ENCODE assay signal across 9 mouse cellular contexts in the genomic region with DNA sequence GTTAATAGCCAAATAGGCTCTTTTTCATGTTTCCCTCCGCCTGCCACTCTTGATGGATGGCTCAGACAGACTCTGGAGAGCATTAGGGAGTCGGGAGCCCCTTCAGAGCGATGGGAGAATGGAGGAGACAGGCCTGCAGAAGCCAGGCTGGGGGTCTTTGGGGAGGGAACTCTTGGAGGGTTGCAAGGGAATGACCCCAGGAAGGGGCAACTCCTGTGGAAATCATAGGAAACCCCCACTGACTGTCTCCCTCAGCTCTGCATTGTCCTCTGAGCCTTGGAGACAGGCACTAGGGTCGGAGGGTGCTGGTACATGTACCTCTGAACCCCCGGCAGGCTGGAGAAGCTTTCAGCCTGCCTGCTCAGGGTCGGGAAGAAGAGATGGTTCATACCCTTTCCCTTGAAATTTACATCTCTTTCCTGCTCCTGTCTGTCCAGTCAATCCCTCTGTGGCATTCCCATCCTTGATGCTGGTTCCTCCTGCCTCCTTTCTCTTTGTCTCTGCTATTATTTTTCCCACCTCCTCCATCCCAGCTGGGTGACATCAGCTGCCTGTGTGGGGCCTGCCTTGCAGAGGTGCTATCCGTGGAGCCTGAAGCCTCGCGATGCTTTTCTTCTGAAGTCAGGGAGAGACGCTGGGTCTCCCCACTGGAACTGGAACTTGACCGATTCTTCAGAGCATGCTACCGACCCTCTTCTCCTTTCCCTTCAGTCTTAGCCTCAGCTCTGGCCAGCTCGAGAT. TPM values are rescaled to one million over a fixed set of nuclear protein-coding genes. Genes with fewer than 3 reads are reported as not detected.
DNase-seq lines count a peak whose midpoint lies in the region; ATAC-seq and TF ChIP-seq lines count a peak whose summit lies in the region.
"Had no signal": no experiment of that assay in that cellular context is flagged by ENCODE, and none has a peak within 500 bp of the region (broad histone marks: within the 10 kb centered on the region; RNA-seq: fewer than 3 reads in every experiment).

No protein-coding gene starts in this region.

- H3K4me3 ChIP-seq in kidney, postnatal 0 days (replicated peaks; ENCODE audit: low read depth, low read length), result no peak overlapping the region; the same call in 1 of the 2 replicates
- H3K4me3 ChIP-seq in embryonic facial prominence, embryonic 11.5 days (ENCODE audit: low read depth, low read length), result peak overlapping the region; percentile 29
- H3K4me3 ChIP-seq in intestine, embryonic 16.5 days (ENCODE audit: low read length), result peak overlapping the region; percentile 45
- H3K4me3 ChIP-seq in neural tube, embryonic 15.5 days (replicated peaks), result peak overlapping the region; percentile 37; the same call in 1 of the 2 replicates

- H3K27me3 ChIP-seq in kidney, postnatal 0 days (ENCODE audit: insufficient read depth, low read length), result no peaks in the 10 kb centered on the region
- H3K27me3 ChIP-seq in embryonic facial prominence, embryonic 11.5 days (ENCODE audit: control insufficient read depth, insufficient read depth, low read length), result no peaks in the 10 kb centered on the region
- peaks cover 12% of the 10 kb centered on the region for H3K27me3 ChIP-seq in intestine, embryonic 16.5 days (replicated peaks; ENCODE audit: control insufficient read depth, insufficient read depth, low read length)
- no peaks in the 10 kb centered on the region for H3K27me3 ChIP-seq in neural tube, embryonic 15.5 days (replicated peaks)

- no peak for ATAC-seq in kidney, postnatal 0 days (replicated peaks; ENCODE audit: low FRiP score, low read depth)
- ATAC-seq in embryonic facial prominence, embryonic 11.5 days (replicated peaks; ENCODE audit: insufficient number of reproducible peaks, low FRiP score, low TSS enrichment, low read depth), result peak; percentile 42
- ATAC-seq in intestine, embryonic 16.5 days, result peak; percentile 32; the same call in 1 of the 2 replicates
- peak; percentile 69 for ATAC-seq in neural tube, embryonic 15.5 days (ENCODE audit: low FRiP score)
- no peak for ATAC-seq in monocyte, adult 5-6 weeks (replicated peaks; ENCODE audit: insufficient number of reproducible peaks, low FRiP score, low TSS enrichment, poor library complexity, severe bottlenecking)
- no peak for ATAC-seq in erythroblast, adult 5-6 weeks (replicated peaks; ENCODE audit: low FRiP score, poor library complexity, severe bottlenecking)
- ATAC-seq: Patski had no signal

- WGBS in kidney, postnatal 0 days, result 8% methylated on average over 13 of the region's 13 CpGs
- 4% methylated on average over 13 of the region's 13 CpGs for WGBS in embryonic facial prominence, embryonic 11.5 days
- WGBS in intestine, embryonic 16.5 days, result 18% methylated on average over 13 of the region's 13 CpGs
- 2% methylated on average over 13 of the region's 13 CpGs for WGBS in neural tube, embryonic 15.5 days

- no peak for TF ChIP-seq CTCF in kidney, postnatal 0 days (IDR thresholded peaks at IDR 0.05; ENCODE audit: low read depth)

- H3K27ac ChIP-seq in kidney, postnatal 0 days, result no peak overlapping the region
- H3K27ac ChIP-seq in embryonic facial prominence, embryonic 11.5 days (replicated peaks; ENCODE audit: low read depth, low read length), result peak overlapping the region; percentile 91
- H3K27ac ChIP-seq in intestine, embryonic 16.5 days (ENCODE audit: low read length), result peak overlapping the region; percentile 61
- peak overlapping the region; percentile 94 for H3K27ac ChIP-seq in neural tube, embryonic 15.5 days (replicated peaks)

- peak; percentile 66 for DNase-seq in kidney, postnatal 0 days (ENCODE audit: low spot score)
- no peak for DNase-seq in kidney, adult 18-20 months
- peak; percentile 60 for DNase-seq in embryonic facial prominence, embryonic 11.5 days (ENCODE audit: low spot score)
- no peak for DNase-seq in cerebellum, postnatal 25 days

- H3K4me2 ChIP-seq in kidney, postnatal 0 days (ENCODE audit: low read length), result peak overlapping the region; percentile 80
- peak overlapping the region; percentile 82 for H3K4me2 ChIP-seq in embryonic facial prominence, embryonic 11.5 days (ENCODE audit: low read depth, low read length)
- peak overlapping the region; percentile 71 for H3K4me2 ChIP-seq in intestine, embryonic 16.5 days (ENCODE audit: low read depth, low read length)
- H3K4me2 ChIP-seq in neural tube, embryonic 15.5 days, result peak overlapping the region; percentile 70

- H3K36me3 ChIP-seq in kidney, postnatal 0 days (ENCODE audit: insufficient read depth, low read length), result no peaks in the 10 kb centered on the region
- H3K36me3 ChIP-seq in embryonic facial prominence, embryonic 11.5 days (replicated peaks; ENCODE audit: control insufficient read depth, insufficient read depth, low read depth, low read length), result no peaks in the 10 kb centered on the region
- H3K36me3 ChIP-seq in intestine, embryonic 16.5 days (ENCODE audit: control insufficient read depth, insufficient read depth, low read length), result no peaks in the 10 kb centered on the region
- H3K36me3 ChIP-seq in neural tube, embryonic 15.5 days, result no peaks in the 10 kb centered on the region

- peaks cover 6% of the 10 kb centered on the region; the same call in 1 of the 2 replicates for H3K4me1 ChIP-seq in kidney, postnatal 0 days (replicated peaks; ENCODE audit: insufficient read depth, low read length)
- peaks cover 22% of the 10 kb centered on the region for H3K4me1 ChIP-seq in embryonic facial prominence, embryonic 11.5 days (ENCODE audit: control insufficient read depth, insufficient read depth, low read length)
- H3K4me1 ChIP-seq in intestine, embryonic 16.5 days (ENCODE audit: control insufficient read depth, insufficient read depth, low read length), result peaks cover 25% of the 10 kb centered on the region
- H3K4me1 ChIP-seq in neural tube, embryonic 15.5 days, result peaks cover 73% of the 10 kb centered on the region

- no peak overlapping the region for H3K9ac ChIP-seq in kidney, postnatal 0 days (ENCODE audit: low read depth, low read length)
- H3K9ac ChIP-seq in embryonic facial prominence, embryonic 11.5 days (replicated peaks; ENCODE audit: low read length), result peak overlapping the region; percentile 61
- H3K9ac ChIP-seq in intestine, embryonic 16.5 days (ENCODE audit: low read depth, low read length), result peak overlapping the region; percentile 21; the same call in 1 of the 2 replicates
- H3K9ac ChIP-seq in neural tube, embryonic 15.5 days (replicated peaks), result peak overlapping the region; percentile 34

- H3K9me3 ChIP-seq in kidney, postnatal 0 days (replicated peaks; ENCODE audit: low read length), result no peaks in the 10 kb centered on the region
- no peaks in the 10 kb centered on the region for H3K9me3 ChIP-seq in embryonic facial prominence, embryonic 11.5 days (replicated peaks; ENCODE audit: control insufficient read depth, low read length)
- H3K9me3 ChIP-seq in intestine, embryonic 16.5 days (ENCODE audit: control insufficient read depth, low read length), result no peaks in the 10 kb centered on the region
- H3K9me3 ChIP-seq in neural tube, embryonic 15.5 days (replicated peaks), result no peaks in the 10 kb centered on the region

RNA-seq across cellular contexts. Expression of a gene that starts 26.8 kb away (rescaled TPM):
- 125 TPM in 2 replicates for polyA plus RNA-seq in kidney, postnatal 0 days (2015; fragmentation: Nextera tagmentation; extraction: Ambion mirVana)
- polyA plus RNA-seq in embryonic facial prominence, embryonic 11.5 days (2014; fragmentation: Nextera tagmentation; extraction: Ambion mirVana), result 61.1 and 61.2 TPM in 2 replicates
- polyA plus RNA-seq in intestine, embryonic 16.5 days (2015; fragmentation: Nextera tagmentation; extraction: Ambion mirVana), result 76.6 and 81.4 TPM in 2 replicates
- 29.2 and 42.0 TPM in 2 replicates for polyA plus RNA-seq in neural tube, embryonic 15.5 days (2015; fragmentation: Nextera tagmentation; extraction: Ambion mirVana)
- 0.48 TPM in 1 of 3 replicates, not detected in the others for total RNA-seq in monocyte, adult 5-6 weeks (2017)
- not detected in 2 replicates for total RNA-seq in erythroblast, adult 5-6 weeks (2015; ENCODE audit: low replicate concordance)
- total RNA-seq in erythroblast, adult 5-6 weeks (2017; ENCODE audit: low replicate concordance), result not detected in 2 replicates

RNA-seq across cellular contexts. Expression of a gene that starts 39.8 kb away (rescaled TPM):
- 77.8 and 81.6 TPM in 2 replicates for polyA plus RNA-seq in kidney, postnatal 0 days (2015; fragmentation: Nextera tagmentation; extraction: Ambion mirVana)
- polyA plus RNA-seq in embryonic facial prominence, embryonic 11.5 days (2014; fragmentation: Nextera tagmentation; extraction: Ambion mirVana), result 76.0 and 76.2 TPM in 2 replicates
- polyA plus RNA-seq in intestine, embryonic 16.5 days (2015; fragmentation: Nextera tagmentation; extraction: Ambion mirVana), result 68.1 and 70.1 TPM in 2 replicates
- polyA plus RNA-seq in neural tube, embryonic 15.5 days (2015; fragmentation: Nextera tagmentation; extraction: Ambion mirVana), result 82.4 and 85.7 TPM in 2 replicates
- total RNA-seq in monocyte, adult 5-6 weeks (2017), result 38.4 to 51.0 TPM (median 44.6 TPM) in 3 replicates
- 6.1 and 8.6 TPM in 2 replicates for total RNA-seq in erythroblast, adult 5-6 weeks (2015; ENCODE audit: low replicate concordance)
- total RNA-seq in erythroblast, adult 5-6 weeks (2017; ENCODE audit: low replicate concordance), result 6.8 and 17.3 TPM in 2 replicates

RNA-seq across cellular contexts. Expression of a gene that starts 46.7 kb away (rescaled TPM):
- polyA plus RNA-seq in kidney, postnatal 0 days (2015; fragmentation: Nextera tagmentation; extraction: Ambion mirVana), result 77.3 and 88.0 TPM in 2 replicates
- polyA plus RNA-seq in embryonic facial prominence, embryonic 11.5 days (2014; fragmentation: Nextera tagmentation; extraction: Ambion mirVana), result 30.3 and 32.5 TPM in 2 replicates
- 51.7 and 52.5 TPM in 2 replicates for polyA plus RNA-seq in intestine, embryonic 16.5 days (2015; fragmentation: Nextera tagmentation; extraction: Ambion mirVana)
- 71.8 and 78.2 TPM in 2 replicates for polyA plus RNA-seq in neural tube, embryonic 15.5 days (2015; fragmentation: Nextera tagmentation; extraction: Ambion mirVana)
- total RNA-seq in monocyte, adult 5-6 weeks (2017), result 56.7 to 65.5 TPM (median 62.2 TPM) in 3 replicates
- 27.0 and 27.1 TPM in 2 replicates for total RNA-seq in erythroblast, adult 5-6 weeks (2015; ENCODE audit: low replicate concordance)
- 26.5 and 32.5 TPM in 2 replicates for total RNA-seq in erythroblast, adult 5-6 weeks (2017; ENCODE audit: low replicate concordance)

RNA-seq across cellular contexts. Expression of a gene that starts 51.4 kb away (rescaled TPM):
- polyA plus RNA-seq in kidney, postnatal 0 days (2015; fragmentation: Nextera tagmentation; extraction: Ambion mirVana), result 76.5 and 88.2 TPM in 2 replicates
- polyA plus RNA-seq in embryonic facial prominence, embryonic 11.5 days (2014; fragmentation: Nextera tagmentation; extraction: Ambion mirVana), result 1.7 and 2.8 TPM in 2 replicates
- polyA plus RNA-seq in intestine, embryonic 16.5 days (2015; fragmentation: Nextera tagmentation; extraction: Ambion mirVana), result 116 and 121 TPM in 2 replicates
- polyA plus RNA-seq in neural tube, embryonic 15.5 days (2015; fragmentation: Nextera tagmentation; extraction: Ambion mirVana), result 0.47 and 5.2 TPM in 2 replicates
- 0.29 TPM in 1 of 3 replicates, not detected in the others for total RNA-seq in monocyte, adult 5-6 weeks (2017)
- total RNA-seq in erythroblast, adult 5-6 weeks (2015; ENCODE audit: low replicate concordance), result not detected in 2 replicates
- total RNA-seq in erythroblast, adult 5-6 weeks (2017; ENCODE audit: low replicate concordance), result 0.94 and 1.3 TPM in 2 replicates

Comparison
In these comparisons a context has a peak if more than half of its experiments do, and no peak if none do; other contexts are left out.
1. DNase-seq: peak in kidney, postnatal 0 days (single experiment) and embryonic facial prominence, embryonic 11.5 days (single experiment); none in kidney, adult 18-20 months (single experiment) and cerebellum, postnatal 25 days (0 of 2).
2. ATAC-seq: peak in embryonic facial prominence, embryonic 11.5 days (single experiment), intestine, embryonic 16.5 days (single experiment) and neural tube, embryonic 15.5 days (single experiment); none in kidney, postnatal 0 days (single experiment), monocyte, adult 5-6 weeks (single experiment) and erythroblast, adult 5-6 weeks (single experiment).
3. Peak in every context shown above with its lines, with median percentiles within 50 percentile points of each other: H3K4me2 ChIP-seq.